8 mouse cellular contexts compared by ENCODE assay signal in the genomic region with DNA sequence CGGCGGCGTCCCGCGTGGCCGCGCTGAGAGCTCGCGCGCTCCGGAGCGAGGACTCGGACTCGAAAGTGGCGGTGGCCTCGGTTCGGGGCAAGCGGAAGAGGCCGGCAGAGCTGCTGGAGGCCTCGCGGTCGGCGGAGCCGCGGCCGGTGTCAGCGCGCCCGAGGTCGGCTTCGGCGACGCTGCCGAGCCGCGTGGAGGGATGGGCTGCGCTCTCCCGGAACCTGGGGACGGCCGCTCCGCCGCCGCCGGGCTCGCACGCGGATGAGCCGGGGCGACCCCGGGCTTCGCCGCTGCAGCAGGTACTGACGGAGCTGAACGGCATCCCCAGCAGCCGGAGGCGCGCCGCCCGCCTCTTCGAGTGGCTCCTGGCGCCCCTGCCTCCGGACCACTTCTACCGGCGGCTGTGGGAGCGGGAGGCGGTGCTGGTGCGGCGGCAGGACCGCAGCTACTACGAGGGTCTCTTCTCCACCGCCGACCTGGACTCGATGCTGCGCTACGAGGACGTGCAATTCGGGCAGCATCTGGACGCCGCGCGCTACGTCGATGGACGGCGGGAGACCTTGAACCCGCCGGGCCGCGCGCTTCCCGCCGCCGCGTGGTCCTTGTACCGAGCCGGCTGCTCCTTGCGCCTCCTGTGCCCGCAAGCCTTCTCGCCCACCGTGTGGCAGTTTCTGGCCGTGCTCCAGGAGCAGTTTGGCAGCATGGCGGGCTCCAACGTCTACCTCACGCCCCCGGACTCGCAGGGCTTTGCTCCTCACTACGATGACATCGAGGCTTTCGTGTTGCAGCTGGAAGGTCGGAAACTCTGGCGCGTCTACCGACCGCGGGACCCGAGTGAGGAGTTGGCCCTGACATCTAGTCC. TPM values are rescaled to one million over a fixed set of nuclear protein-coding genes. Genes with fewer than 3 reads are reported as not detected.
DNase-seq lines count a peak whose midpoint lies in the region; ATAC-seq and TF ChIP-seq lines count a peak whose summit lies in the region.

No protein-coding gene starts in this region.

- peak; percentile 69 for DNase-seq in G1E (ENCODE audit: low spot score)
- DNase-seq in adrenal gland, postnatal 4 days (ENCODE audit: low spot score in 2 of 2), result peak; percentile 9 to 18
- no peak for DNase-seq in heart, postnatal 0 days (ENCODE audit: low spot score)
- peak; percentile 66 to 71 for DNase-seq in layer of hippocampus, postnatal 10 days (ENCODE audit: low spot score in 2 of 2)
- DNase-seq in lung, postnatal 14 days, result peak; percentile 31
- peak; percentile 14 for DNase-seq in retina, postnatal 7 days (ENCODE audit: low read depth, low spot score)
- DNase-seq in c-Kit-positive CD71-positive TER-119-positive erythroid progenitor cells, embryonic 14.5 days (ENCODE audit: low spot score), result no peak

- H3K4me3 ChIP-seq in G1E (ENCODE audit: low read depth, low read length), result peak overlapping the region; percentile 87
- peak overlapping the region; percentile 86 for H3K4me3 ChIP-seq in embryonic facial prominence, embryonic 15.5 days (replicated peaks)
- H3K4me3 ChIP-seq in heart, postnatal 0 days (ENCODE audit: low read depth, low read length), result peak overlapping the region; percentile 75

- H3K9me3 ChIP-seq in G1E (replicated peaks), result peaks cover 3% of the 10 kb centered on the region
- H3K9me3 ChIP-seq in embryonic facial prominence, embryonic 15.5 days (replicated peaks), result no peaks in the 10 kb centered on the region
- H3K9me3 ChIP-seq in heart, postnatal 0 days (replicated peaks; ENCODE audit: control insufficient read depth, low read length), result no peaks in the 10 kb centered on the region

- no peak for ATAC-seq in G1E (ENCODE audit: extremely low read depth, insufficient number of reproducible peaks, low FRiP score, poor library complexity, severe bottlenecking)
- peak; percentile 67 for ATAC-seq in embryonic facial prominence, embryonic 15.5 days (ENCODE audit: insufficient number of reproducible peaks, low FRiP score, low TSS enrichment, low read depth)
- ATAC-seq in heart, postnatal 0 days (ENCODE audit: insufficient read depth, low read depth), result peak; percentile 30

- H3K27me3 ChIP-seq in G1E (ENCODE audit: insufficient read depth, low read length), result no peaks in the 10 kb centered on the region
- H3K27me3 ChIP-seq in embryonic facial prominence, embryonic 15.5 days, result no peaks in the 10 kb centered on the region
- H3K27me3 ChIP-seq in heart, postnatal 0 days (ENCODE audit: control insufficient read depth, insufficient read depth, low read length), result no peaks in the 10 kb centered on the region

- no peak for TF ChIP-seq CTCF in G1E (IDR thresholded peaks at IDR 0.05; ENCODE audit: low read depth, low read length)
- TF ChIP-seq CTCF in heart, postnatal 0 days (IDR thresholded peaks at IDR 0.05; ENCODE audit: low read depth), result no peak

- under 1% methylated on average over 116 of the region's 116 CpGs for WGBS in embryonic facial prominence, embryonic 15.5 days
- 1% methylated on average over 97 of the region's 116 CpGs for WGBS in heart, postnatal 0 days

- H3K4me1 ChIP-seq in G1E (ENCODE audit: insufficient read depth, low read depth, low read length), result peaks cover 80% of the 10 kb centered on the region
- peaks cover 29% of the 10 kb centered on the region for H3K4me1 ChIP-seq in embryonic facial prominence, embryonic 15.5 days
- H3K4me1 ChIP-seq in heart, postnatal 0 days (ENCODE audit: control insufficient read depth, insufficient read depth), result peaks cover 14% of the 10 kb centered on the region

- H3K27ac ChIP-seq in embryonic facial prominence, embryonic 15.5 days (replicated peaks), result peak overlapping the region; percentile 87
- H3K27ac ChIP-seq in heart, postnatal 0 days (ENCODE audit: low read depth), result peak overlapping the region; percentile 74

- peaks cover 43% of the 10 kb centered on the region for H3K36me3 ChIP-seq in G1E (replicated peaks)
- H3K36me3 ChIP-seq in embryonic facial prominence, embryonic 15.5 days, result peaks cover 11% of the 10 kb centered on the region; the same call in 1 of the 2 replicates
- H3K36me3 ChIP-seq in heart, postnatal 0 days (replicated peaks; ENCODE audit: control insufficient read depth, insufficient read depth, low read length), result 0 out of 2 replicates have a peak, but pooled peaks cover 5% of the 10 kb centered on the region

- TF ChIP-seq EP300 in heart, postnatal 0 days (IDR thresholded peaks at IDR 0.05; ENCODE audit: low read depth), result no peak

- H3K9ac ChIP-seq in embryonic facial prominence, embryonic 15.5 days, result peak overlapping the region; percentile 70
- peak overlapping the region; percentile 71 for H3K9ac ChIP-seq in heart, postnatal 0 days (replicated peaks; ENCODE audit: low read depth, low read length)

- peak overlapping the region; percentile 93 for H3K4me2 ChIP-seq in embryonic facial prominence, embryonic 15.5 days (replicated peaks)
- H3K4me2 ChIP-seq in heart, postnatal 0 days (ENCODE audit: low read depth, low read length), result peak overlapping the region; percentile 100

RNA-seq across cellular contexts. Expression of a gene that starts 0.7 kb away (rescaled TPM):
- total RNA-seq in G1E (2014; fragmentation: Nextera tagmentation) (25.8 and 30.6 TPM in 2 replicates), G1E (2017) (28.0 and 35.7 TPM in 2 replicates)
- 107 and 138 TPM in 2 replicates for polyA plus RNA-seq in G1E (2012)
- 10 to 100 TPM; 15.9 to 16.7 TPM for total RNA-seq in adrenal gland, postnatal 4 days (2021)
- 14.7 and 15.4 TPM in 2 replicates for polyA plus RNA-seq in embryonic facial prominence, embryonic 15.5 days (2015; fragmentation: Nextera tagmentation; extraction: Ambion mirVana)
- total RNA-seq in heart, postnatal 0 days (2014; rRNA removed; ENCODE audit: low replicate concordance), result 12.4 and 21.9 TPM in 2 replicates
- 4.6 and 5.1 TPM in 2 replicates for polyA plus RNA-seq in heart, postnatal 0 days (2015; fragmentation: Nextera tagmentation; extraction: Ambion mirVana)
- 10 to 100 TPM; 14.3 to 16.4 TPM for total RNA-seq in layer of hippocampus, postnatal 10 days (2021)

RNA-seq across cellular contexts. Expression of a gene that starts 29.3 kb away (rescaled TPM):
- total RNA-seq in G1E (2014; fragmentation: Nextera tagmentation) (50.2 and 65.8 TPM in 2 replicates), G1E (2017) (52.8 and 58.1 TPM in 2 replicates)
- 34.4 and 40.1 TPM in 2 replicates for polyA plus RNA-seq in G1E (2012)
- 10 to 100 TPM; 46.9 to 48.3 TPM for total RNA-seq in adrenal gland, postnatal 4 days (2021)
- 35.3 and 37.3 TPM in 2 replicates for polyA plus RNA-seq in embryonic facial prominence, embryonic 15.5 days (2015; fragmentation: Nextera tagmentation; extraction: Ambion mirVana)
- 22.8 and 42.1 TPM in 2 replicates for total RNA-seq in heart, postnatal 0 days (2014; rRNA removed; ENCODE audit: low replicate concordance)
- polyA plus RNA-seq in heart, postnatal 0 days (2015; fragmentation: Nextera tagmentation; extraction: Ambion mirVana), result 19.0 and 19.1 TPM in 2 replicates
- 10 to 100 TPM; 21.4 to 23.6 TPM for total RNA-seq in layer of hippocampus, postnatal 10 days (2021)

RNA-seq across cellular contexts. Expression of a gene that starts 33.6 kb away (rescaled TPM):
- total RNA-seq in G1E (2014; fragmentation: Nextera tagmentation) (not detected in 2 replicates), G1E (2017) (0.06 and 0.22 TPM in 2 replicates)
- not detected in 2 replicates for polyA plus RNA-seq in G1E (2012)
- not detected for total RNA-seq in adrenal gland, postnatal 4 days (2021)
- not detected in 2 replicates for polyA plus RNA-seq in embryonic facial prominence, embryonic 15.5 days (2015; fragmentation: Nextera tagmentation; extraction: Ambion mirVana)
- not detected in 2 replicates for total RNA-seq in heart, postnatal 0 days (2014; rRNA removed; ENCODE audit: low replicate concordance)
- polyA plus RNA-seq in heart, postnatal 0 days (2015; fragmentation: Nextera tagmentation; extraction: Ambion mirVana), result 0.04 TPM in 1 of 2 replicates, not detected in the other
- under 1 TPM in 1 of 2 experiments, not detected in 1; 0.18 TPM for total RNA-seq in layer of hippocampus, postnatal 10 days (2021)

RNA-seq across cellular contexts. Expression of a gene that starts 36.6 kb away (rescaled TPM):
- not detected in 2 replicates for total RNA-seq in G1E (2014; fragmentation: Nextera tagmentation)
- 0.22 TPM in 1 of 2 replicates, not detected in the other for total RNA-seq in G1E (2017)
- 0.02 TPM in 1 of 2 replicates, not detected in the other for polyA plus RNA-seq in G1E (2012)
- 10 to 100 TPM; 31.3 to 32.8 TPM for total RNA-seq in adrenal gland, postnatal 4 days (2021)
- polyA plus RNA-seq in embryonic facial prominence, embryonic 15.5 days (2015; fragmentation: Nextera tagmentation; extraction: Ambion mirVana), result 24.0 and 24.4 TPM in 2 replicates
- 158 and 228 TPM in 2 replicates for total RNA-seq in heart, postnatal 0 days (2014; rRNA removed; ENCODE audit: low replicate concordance)
- 300 and 309 TPM in 2 replicates for polyA plus RNA-seq in heart, postnatal 0 days (2015; fragmentation: Nextera tagmentation; extraction: Ambion mirVana)
- total RNA-seq in layer of hippocampus, postnatal 10 days (2021), result 10 to 100 TPM; 12.4 to 13.1 TPM

RNA-seq across cellular contexts. Expression of a gene that starts 58.2 kb away (rescaled TPM):
- total RNA-seq in G1E (2014; fragmentation: Nextera tagmentation), result not detected in 2 replicates
- total RNA-seq in G1E (2017), result 0.11 TPM in 1 of 2 replicates, not detected in the other
- not detected in 2 replicates for polyA plus RNA-seq in G1E (2012)
- 10 to 100 TPM; 21.4 to 36.5 TPM for total RNA-seq in adrenal gland, postnatal 4 days (2021)
- 50.2 and 58.9 TPM in 2 replicates for polyA plus RNA-seq in embryonic facial prominence, embryonic 15.5 days (2015; fragmentation: Nextera tagmentation; extraction: Ambion mirVana)
- total RNA-seq in heart, postnatal 0 days (2014; rRNA removed; ENCODE audit: low replicate concordance), result 71.5 and 122 TPM in 2 replicates
- polyA plus RNA-seq in heart, postnatal 0 days (2015; fragmentation: Nextera tagmentation; extraction: Ambion mirVana), result 137 and 142 TPM in 2 replicates
- total RNA-seq in layer of hippocampus, postnatal 10 days (2021), result 10 to 100 TPM; 29.1 to 33.3 TPM

Comparison
In these comparisons a context has a peak if more than half of its experiments do, and no peak if none do; other contexts are left out.
1. DNase-seq: peak in G1E (single experiment), adrenal gland, postnatal 4 days (2 of 2), layer of hippocampus, postnatal 10 days (2 of 2), lung, postnatal 14 days (single experiment) and retina, postnatal 7 days (single experiment); none in heart, postnatal 0 days (single experiment) and c-Kit-positive CD71-positive TER-119-positive erythroid progenitor cells, embryonic 14.5 days (single experiment).
2. Peak in every context shown above with its lines, with median percentiles within 50 percentile points of each other: H3K4me3 ChIP-seq.